Mouse (Mus musculus) midbrain, postnatal 0 days (tissue): ENCODE data around the gene A930033H14Rik. TPM values are rescaled to one million over a fixed set of nuclear protein-coding genes. Genes with fewer than 3 reads are reported as not detected.

ENCODE experiments used
- ATAC-seq: fragments of 200-750 bp; cut with Nextera tagmentation; 2 replicates; pipeline ENCODE4 v1.8.0; 2017; ENCODE audit warnings: moderate number of reproducible peaks, mild to moderate bottlenecking, moderate TSS enrichment, moderate library complexity; ENCODE audit not compliant: low FRiP score
- DNase-seq: peaks from one replicate; pipeline ENCODE4 v3.0.0-alpha.2; 2015; ENCODE audit warnings: low spot score
- H3K27ac ChIP-seq: fragments of 300-500 bp; sonication (generic); 2 replicates; pipeline ENCODE4 v1.5.1; 2014; ENCODE audit warnings: low read depth, mild to moderate bottlenecking, low read length, mixed read lengths
- H3K27me3 ChIP-seq: fragments of 300-500 bp; sonication (generic); 2 replicates; pipeline ENCODE4 v1.6.1; 2014; ENCODE audit warnings: low read length, control low read depth, mixed read lengths; ENCODE audit not compliant: insufficient read depth
- H3K36me3 ChIP-seq: fragments of 300-500 bp; sonication (generic); 2 replicates; pipeline ENCODE4 v1.6.1; 2014; ENCODE audit warnings: low read length, control low read depth, mixed read lengths; ENCODE audit not compliant: insufficient read depth
- H3K4me1 ChIP-seq: fragments of 300-500 bp; sonication (generic); 2 replicates; pipeline ENCODE4 v1.6.1; 2014; ENCODE audit warnings: mild to moderate bottlenecking, control low read depth, antibody characterized with exemption, low read length, mixed read lengths; ENCODE audit not compliant: insufficient read depth
- H3K4me2 ChIP-seq: fragments of 300-500 bp; sonication (generic); 2 replicates; pipeline ENCODE4 v1.6.1; 2014; ENCODE audit warnings: low read depth, mild to moderate bottlenecking, low read length, mixed read lengths; ENCODE audit not compliant: poor library complexity, severe bottlenecking
- H3K4me3 ChIP-seq: fragments of 300-500 bp; sonication (generic); 2 replicates; pipeline ENCODE4 v1.5.1; 2014; ENCODE audit warnings: low read depth, mild to moderate bottlenecking, low read length, moderate library complexity
- H3K9ac ChIP-seq: fragments of 300-500 bp; sonication (generic); replicated peaks from 2 replicates; pipeline ENCODE4 v1.6.1; 2014; ENCODE audit warnings: mild to moderate bottlenecking, low read length, moderate library complexity, mixed read lengths; ENCODE audit not compliant: poor library complexity, severe bottlenecking
- H3K9me3 ChIP-seq: fragments of 300-500 bp; sonication (generic); 2 replicates; pipeline ENCODE4 v1.6.1; 2016; ENCODE audit warnings: low read length, control low read depth
- CTCF ChIP-seq: IDR thresholded peaks from 2 replicates; pipeline ENCODE4 v1.5.1; 2016; ENCODE audit warnings: antibody characterized with exemption, mild to moderate bottlenecking
- WGBS: fragments of 180-500 bp; shearing (Covaris S2); extraction: QIAGEN DNeasy Blood & Tissue Kit; methylation state at CpG from one replicate; pipeline ENCODE4 v1.1.7; 2014; 5-methylcytosine and 5-hydroxymethylcytosine counted together
- polyA plus RNA-seq: library from polyadenylated mRNA; unstranded; fragments of >200 nt; fragmentation: Nextera tagmentation; extraction: Ambion mirVana; gene quantifications from 2 replicates; pipeline ENCODE4 v1.2.1, GENCODE M21; 2015
- total RNA-seq: library from RNA; depleted of rRNA; stranded (reverse); fragments of >200 nt; gene quantifications from 2 replicates; pipeline ENCODE4 v1.2.3, GENCODE M21; 2014

Gene A930033H14Rik
- total and polyA plus RNA-seq, 2 experiments from 2014 or later = 0.93 to 1.5 TPM

DNA sequence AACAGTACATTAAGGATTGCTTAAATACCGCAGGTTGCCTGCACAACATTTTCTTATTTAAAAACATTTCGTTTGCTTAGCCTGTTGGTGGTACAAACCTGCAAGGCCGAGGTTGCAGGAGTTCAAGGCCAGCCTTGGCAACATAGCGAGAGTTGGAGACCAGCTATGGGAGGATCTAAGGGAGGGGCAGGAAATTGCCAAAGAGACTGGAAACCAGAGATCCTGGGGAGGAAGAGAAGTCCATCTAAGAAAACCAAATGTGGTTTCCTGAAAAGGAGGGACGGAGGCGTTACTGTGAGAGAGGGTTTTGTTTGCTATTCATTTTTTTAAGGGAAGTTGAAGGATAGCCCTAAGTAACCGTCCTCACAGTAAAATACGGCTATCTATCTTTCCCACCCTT, 1.3 kb downstream of the A930033H14Rik start:
- H3K27ac ChIP-seq = peak overlapping the region; percentile 97
- no peak for ATAC-seq
- H3K27me3 ChIP-seq = no peaks in the 10 kb centered on the region
- no peaks in the 10 kb centered on the region for H3K9me3 ChIP-seq
- peak overlapping the region; percentile 83 for H3K4me3 ChIP-seq
- H3K36me3 ChIP-seq = no peaks in the 10 kb centered on the region
- H3K4me1 ChIP-seq = 0 out of 2 replicates have a peak, but pooled peaks cover 8% of the 10 kb centered on the region
- peak overlapping the region; percentile 94 for H3K4me2 ChIP-seq
- H3K9ac ChIP-seq = no peak overlapping the region; the same call in 1 of the 2 replicates
- TF ChIP-seq CTCF = no peak
- no peak for DNase-seq
- WGBS = 58% methylated on average over 8 of the region's 8 CpGs

DNA sequence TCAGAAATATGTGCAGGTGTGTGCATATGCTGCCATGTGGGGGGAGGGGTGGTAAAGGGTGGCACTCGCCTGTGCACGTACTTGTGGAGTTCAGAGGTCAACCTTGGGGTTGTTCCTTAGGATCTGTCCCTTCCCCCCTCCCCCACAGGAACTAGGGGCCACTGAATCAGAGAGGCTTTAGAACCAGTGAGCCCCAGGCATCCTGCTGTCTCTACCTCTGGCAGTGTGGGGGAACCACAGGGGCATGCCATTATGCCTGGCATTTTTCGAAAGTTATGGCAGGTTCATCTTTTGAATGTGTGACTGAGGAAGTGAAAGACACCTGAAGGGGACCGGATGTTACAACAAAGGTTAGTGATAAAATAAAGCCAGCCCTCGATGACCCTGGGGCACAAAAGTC, 2.2 kb downstream of the A930033H14Rik start:
- no peaks in the 10 kb centered on the region for H3K9me3 ChIP-seq
- no peak overlapping the region for H3K9ac ChIP-seq
- DNase-seq (no peak), ATAC-seq (no peak)
- no peak overlapping the region for H3K27ac ChIP-seq
- WGBS = 83% methylated on average over 5 of the region's 5 CpGs
- H3K4me3 ChIP-seq = no peak overlapping the region
- no peaks in the 10 kb centered on the region for H3K36me3 ChIP-seq
- no peak overlapping the region for H3K4me2 ChIP-seq
- no peak for TF ChIP-seq CTCF
- H3K4me1 ChIP-seq = 0 out of 2 replicates have a peak, but pooled peaks cover 8% of the 10 kb centered on the region
- H3K27me3 ChIP-seq = no peaks in the 10 kb centered on the region

GRCm38 (mm10) chr10:69210006-69210405, 2.9 kb downstream of the A930033H14Rik start:
- DNase-seq = no peak
- no peak for ATAC-seq
- Histone ChIP-seq H3K27ac (no peak overlapping the region), H3K4me2 (no peak overlapping the region), H3K9me3 (no peaks in the 10 kb centered on the region), H3K27me3 (no peaks in the 10 kb centered on the region), H3K36me3 (no peaks in the 10 kb centered on the region), H3K4me3 (no peak overlapping the region), H3K4me1 (0 out of 2 replicates have a peak, but pooled peaks cover 8% of the 10 kb centered on the region), H3K9ac (no peak overlapping the region)
- no peak for TF ChIP-seq CTCF
- WGBS = 90% methylated on average over 10 of the region's 10 CpGs

DNA sequence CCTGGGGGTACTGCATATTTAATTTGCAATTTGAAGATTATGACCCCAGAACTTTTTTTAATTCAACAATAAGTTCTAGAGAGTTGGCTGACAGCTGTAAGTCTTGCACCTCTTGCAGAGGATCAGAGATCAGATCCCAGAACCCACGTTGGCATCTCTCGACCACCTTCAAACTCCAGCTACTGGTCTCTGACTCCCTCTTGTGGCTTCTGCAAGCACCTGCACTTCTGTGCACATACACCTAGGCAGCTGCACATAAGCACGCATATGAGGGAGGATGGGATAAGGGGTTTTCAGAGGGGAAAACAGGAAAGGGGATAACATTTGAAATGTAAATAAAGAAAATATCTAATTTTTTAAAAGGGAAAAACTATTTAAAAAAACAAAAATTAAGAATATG, 4.2 kb downstream of the A930033H14Rik start:
- peak; percentile 45 for TF ChIP-seq CTCF
- H3K27me3 ChIP-seq = no peaks in the 10 kb centered on the region
- H3K9ac ChIP-seq = no peak overlapping the region
- no peak overlapping the region for H3K4me3 ChIP-seq
- H3K9me3 ChIP-seq = no peaks in the 10 kb centered on the region
- no peak overlapping the region for H3K4me2 ChIP-seq
- no peaks in the 10 kb centered on the region for H3K36me3 ChIP-seq
- no peak overlapping the region for H3K27ac ChIP-seq
- ATAC-seq (no peak), DNase-seq (no peak)
- 86% methylated on average over 3 of the region's 3 CpGs for WGBS
- H3K4me1 ChIP-seq = 0 out of 2 replicates have a peak, but pooled peaks cover 6% of the 10 kb centered on the region

GRCm38 (mm10) chr10:69207981-69208630, 4.8 kb downstream of the A930033H14Rik start:
- WGBS = 89% methylated on average over 15 of the region's 15 CpGs
- no peaks in the 10 kb centered on the region for H3K36me3 ChIP-seq
- no peak overlapping the region for H3K4me3 ChIP-seq
- ATAC-seq (no peak), DNase-seq (no peak)
- no peaks in the 10 kb centered on the region for H3K9me3 ChIP-seq
- no peak overlapping the region for H3K9ac ChIP-seq
- no peaks in the 10 kb centered on the region for H3K27me3 ChIP-seq
- H3K27ac ChIP-seq = no peak overlapping the region
- 0 out of 2 replicates have a peak, but pooled peaks cover 6% of the 10 kb centered on the region for H3K4me1 ChIP-seq
- H3K4me2 ChIP-seq = no peak overlapping the region
- TF ChIP-seq CTCF = no peak

DNA sequence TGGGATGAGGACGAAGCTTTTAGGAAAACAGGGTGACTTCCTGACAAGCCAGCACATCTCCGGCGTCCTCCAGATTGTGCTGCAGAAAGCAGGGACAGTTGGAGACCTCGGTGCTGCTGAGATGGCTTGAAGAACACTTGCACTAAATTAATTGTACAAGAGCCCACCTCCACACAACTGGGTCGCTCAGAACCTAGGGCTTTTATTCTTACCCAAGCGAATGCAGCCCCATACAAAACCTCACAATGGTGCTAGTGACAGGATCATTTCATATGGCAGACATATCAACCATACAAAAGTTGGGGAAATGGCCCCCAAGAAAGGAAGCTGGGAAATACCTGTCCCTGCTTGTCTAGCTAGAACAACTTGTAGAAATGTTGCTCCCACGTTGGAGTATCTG, 5.4 kb downstream of the A930033H14Rik start:
- no peaks in the 10 kb centered on the region for H3K27me3 ChIP-seq
- no peak overlapping the region for H3K9ac ChIP-seq
- H3K4me3 ChIP-seq = no peak overlapping the region
- H3K36me3 ChIP-seq = no peaks in the 10 kb centered on the region
- 85% methylated on average over 7 of the region's 7 CpGs for WGBS
- no peaks in the 10 kb centered on the region for H3K9me3 ChIP-seq
- ATAC-seq (no peak), DNase-seq (no peak)
- TF ChIP-seq CTCF = no peak
- H3K27ac ChIP-seq = no peak overlapping the region
- H3K4me1 ChIP-seq = 0 out of 2 replicates have a peak, but pooled peaks cover 6% of the 10 kb centered on the region
- no peak overlapping the region for H3K4me2 ChIP-seq
